Mouse (Mus musculus): ENCODE measurements around the gene Chrm5. TPM values are rescaled to one million over a fixed set of nuclear protein-coding genes. Genes with fewer than 3 reads are reported as not detected.
"Not testable (repeated sequence)": the region's sequence is repeated elsewhere in the genome, so short reads cannot be mapped to it uniquely, and the experiment has no call there.

The Chrm5 gene
- polyA plus RNA-seq, 1 experiment from 2014 or later, result not detected

DNA sequence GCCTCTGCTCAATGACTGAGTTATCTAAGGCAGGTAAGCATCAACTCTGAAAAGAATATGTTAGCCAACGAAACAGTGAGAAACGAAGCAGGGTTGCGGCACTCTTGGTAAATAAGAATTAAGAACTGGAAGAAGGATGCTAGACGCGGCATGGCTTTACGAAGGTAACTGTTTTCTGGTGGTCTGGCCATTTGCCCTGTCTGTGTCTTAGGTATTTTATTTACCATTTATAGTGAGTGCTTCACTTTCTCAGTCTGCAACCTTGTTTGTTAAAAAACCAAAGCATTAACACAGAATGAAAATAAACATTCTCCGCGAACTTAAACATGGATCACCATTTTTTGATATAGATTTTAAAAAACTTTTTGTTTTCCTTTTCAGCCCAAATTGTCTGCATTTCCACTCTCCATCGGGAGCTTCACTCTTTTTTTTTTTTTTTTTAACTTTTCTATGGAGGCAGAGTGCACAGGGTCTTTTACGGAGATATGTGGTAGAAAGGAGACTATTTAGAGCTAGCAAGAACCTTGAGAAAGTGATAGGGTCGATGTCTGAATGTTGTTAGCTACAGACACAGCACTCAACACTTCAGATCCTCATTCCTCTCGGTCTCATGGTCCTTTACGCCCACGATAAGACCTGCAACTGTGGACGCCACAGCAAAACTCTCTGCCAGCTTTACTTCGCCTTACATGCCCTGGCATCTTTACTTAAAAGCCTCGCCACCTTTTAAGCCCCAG, 26.3 kb downstream of the Chrm5 start:
- CTCF ChIA-PET, result interaction anchor here (1.0 to 2.1 kb wide), 4 partner anchors 9 to 75 kb away, joined by 3 to 10 read pairs (median 3); partner anchors contain the start of gene Katnbl1
- ATAC-seq, result peak; percentile 51
- in situ Hi-C loops (cut with MboI; ENCODE audit: low pct_unique_long_range_greater_than_20kb), result loop anchor here (5.0 kb wide), 1 partner anchor 82 kb away; no protein-coding TSS in a partner anchor
- H3K27me3 ChIP-seq, result no peaks in the 10 kb centered on the region
- DNase-seq (ENCODE audit: low read depth, low spot score), result no peak
- TF ChIP-seq CTCF (IDR thresholded peaks at IDR 0.05), result no peak
- POLR2A ChIA-PET, result interaction anchor here (0.6 to 1.1 kb wide), 2 partner anchors 24 to 27 kb away, joined by 3 read pairs; partner anchors contain the start of gene Chrm5

DNA sequence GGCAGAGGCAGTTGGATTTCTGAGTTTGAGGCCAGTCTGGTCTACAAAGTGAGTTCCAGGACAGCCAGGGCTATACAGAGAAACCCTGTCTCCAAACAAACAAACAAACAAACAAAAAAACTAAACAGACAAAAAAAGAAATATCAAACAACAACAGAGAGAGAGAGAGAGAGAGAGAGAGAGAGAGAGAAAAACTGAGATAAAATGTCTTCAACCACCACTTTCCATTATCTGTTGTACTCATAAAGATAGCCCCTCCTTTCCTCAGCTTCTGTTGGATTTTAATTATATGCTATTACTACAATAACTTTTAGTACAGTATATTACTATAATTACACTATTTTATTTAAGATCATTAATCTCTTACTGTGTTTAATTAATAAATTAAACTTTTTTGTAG, 28.1 kb downstream of the Chrm5 start:
- ChIA-PET CTCF (interaction anchor here (2.3 kb wide), 1 partner anchor 73 kb away, joined by 6 read pairs; the partner anchor contains the start of gene Katnbl1), POLR2A (interaction anchor here (1.0 kb wide), 1 partner anchor 52 kb away, joined by 3 read pairs; no protein-coding TSS in a partner anchor)
- in situ Hi-C loops (cut with MboI; ENCODE audit: low pct_unique_long_range_greater_than_20kb), result loop anchor here (5.0 kb wide), 1 partner anchor 80 kb away; no protein-coding TSS in a partner anchor

DNA sequence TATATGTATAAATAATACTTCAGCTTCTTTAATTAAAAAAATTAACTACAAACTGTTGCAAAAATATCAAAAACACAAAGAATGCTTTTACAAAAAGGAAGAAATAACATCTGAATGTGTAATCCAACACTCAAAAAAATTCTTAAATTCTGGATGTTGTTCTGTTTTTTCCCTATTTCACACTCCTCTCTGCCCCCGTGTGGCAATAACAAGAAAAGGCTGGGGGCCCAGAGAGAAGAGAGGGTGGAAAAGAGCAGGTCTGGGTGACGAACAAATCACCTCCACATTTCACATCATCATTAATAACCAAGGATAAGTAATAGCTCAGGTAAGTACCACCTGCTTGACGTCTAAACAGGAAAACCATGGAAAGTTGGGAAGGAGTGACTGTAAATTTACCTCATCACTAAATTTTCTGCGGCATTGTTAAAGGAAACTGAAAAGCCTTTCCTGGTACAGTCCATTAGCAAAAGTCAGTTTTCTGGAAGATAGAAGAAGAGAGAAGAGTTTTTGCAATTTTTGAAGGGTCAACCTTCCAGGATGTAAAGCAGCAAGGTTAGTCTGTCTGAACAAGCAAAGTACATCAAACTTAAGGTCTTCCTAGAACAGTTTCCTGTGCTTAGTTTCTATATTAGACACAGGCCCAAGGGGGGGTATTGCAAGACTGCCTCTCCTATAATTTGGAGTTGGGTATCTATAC, 30.8 kb downstream of the Chrm5 start:
- TF ChIP-seq CTCF (IDR thresholded peaks at IDR 0.05), result peak; percentile 83
- CTCF ChIA-PET, result interaction anchor here (1.1 to 5.0 kb wide), 5 partner anchors 9 to 85 kb away, joined by 3 to 49 read pairs (median 5); partner anchors contain the start of gene Katnbl1
- H3K27me3 ChIP-seq, result no peaks in the 10 kb centered on the region
- in situ Hi-C loops (cut with MboI; ENCODE audit: low pct_unique_long_range_greater_than_20kb), result loop anchor here (5.0 to 10.0 kb wide), 2 partner anchors 55 to 77 kb away; no protein-coding TSS in a partner anchor
- ATAC-seq (no peak), DNase-seq (ENCODE audit: low read depth, low spot score) (no peak)
- POLR2A ChIA-PET, result interaction anchor here (0.5 to 0.9 kb wide), 2 partner anchors 41 to 70 kb away, joined by 3 to 4 read pairs; no protein-coding TSS in a partner anchor

More for the DNA sequence above, 28.1 kb downstream of the Chrm5 start:
- not testable (repeated sequence) for ATAC-seq; H3K27me3 ChIP-seq; DNase-seq (ENCODE audit: low read depth, low spot score)

DNA sequence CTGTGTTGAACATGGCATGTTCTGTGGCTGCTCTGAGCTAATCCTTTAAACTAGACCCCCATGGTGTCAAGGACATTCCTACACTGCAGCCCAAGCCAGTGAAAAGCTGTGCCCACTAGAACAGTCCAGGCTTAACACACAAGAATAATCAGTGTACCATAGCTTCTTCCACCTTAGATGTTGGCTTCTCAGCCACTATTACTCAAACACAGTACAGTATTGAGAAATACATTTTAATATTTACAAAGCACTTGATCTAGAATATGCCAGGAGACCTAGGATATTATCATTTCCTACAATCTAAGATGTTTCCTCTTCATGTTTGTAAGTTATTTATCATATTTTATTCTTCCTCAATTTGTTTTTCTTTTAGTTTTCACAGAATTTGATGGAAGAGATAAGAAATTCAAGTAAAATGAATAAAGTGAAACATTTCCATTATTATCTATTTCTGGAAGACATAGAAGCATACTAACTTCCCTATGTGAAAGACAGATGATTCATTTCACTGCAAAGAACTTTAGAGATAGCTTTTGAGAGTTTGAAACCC, 32.0 kb downstream of the Chrm5 start:
- ATAC-seq, result no peak
- ChIA-PET POLR2A (interaction anchor here (0.6 kb wide), 1 partner anchor 15 kb away, joined by 3 read pairs; no protein-coding TSS in a partner anchor), CTCF (interaction anchor here (0.8 to 5.0 kb wide), 7 partner anchors 10 to 79 kb away, joined by 3 to 49 read pairs (median 4); partner anchors contain the start of gene Katnbl1)

DNA sequence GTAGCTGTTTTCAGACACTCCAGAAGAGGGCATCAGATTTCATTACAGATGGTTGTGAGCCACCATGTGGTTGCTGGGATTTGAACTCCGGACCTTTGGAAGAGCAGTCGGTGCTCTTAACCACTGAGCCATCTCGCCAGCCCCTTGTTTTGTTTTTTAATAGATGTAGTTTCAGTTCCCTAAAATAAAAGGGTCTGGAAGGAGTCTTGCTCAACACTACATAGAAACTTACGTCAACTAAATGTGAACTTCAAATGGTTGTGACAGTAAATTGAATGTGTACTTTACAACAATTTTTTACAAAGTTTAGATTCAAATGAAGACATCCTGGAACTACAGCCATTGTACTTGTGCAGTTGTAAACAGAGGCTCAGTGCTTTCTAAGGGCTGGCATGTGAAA, 32.5 kb downstream of the Chrm5 start:
- POLR2A ChIA-PET, result interaction anchor here (0.6 kb wide), 2 partner anchors 14 to 64 kb away, joined by 3 read pairs; no protein-coding TSS in a partner anchor

More for the DNA sequence above, 32.0 kb downstream of the Chrm5 start:
- no peak for DNase-seq (ENCODE audit: low read depth, low spot score)
- TF ChIP-seq CTCF (IDR thresholded peaks at IDR 0.05), result no peak
- H3K27me3 ChIP-seq, result no peaks in the 10 kb centered on the region
- in situ Hi-C loops (cut with MboI; ENCODE audit: low pct_unique_long_range_greater_than_20kb), result loop anchor here (10.0 kb wide), 1 partner anchor 54 kb away; no protein-coding TSS in a partner anchor

DNA sequence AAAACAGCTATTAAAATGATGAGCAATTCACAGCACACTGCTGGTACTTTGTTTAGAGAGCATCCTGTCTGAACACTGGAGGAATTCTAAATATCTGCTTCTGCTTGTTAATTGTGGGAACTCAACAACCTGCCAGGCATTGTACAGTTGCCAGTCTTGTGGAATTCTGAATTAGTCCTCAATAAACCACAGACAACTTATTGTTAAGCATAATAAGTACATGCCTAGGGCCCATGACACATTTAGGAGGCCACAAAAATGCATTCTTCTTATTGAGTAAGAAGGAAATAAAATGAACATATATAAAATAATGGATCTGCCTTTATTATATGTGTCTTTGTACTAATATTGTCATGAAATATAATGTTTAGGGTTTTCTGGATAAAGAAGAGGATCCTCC, 35.1 kb downstream of the Chrm5 start:
- peak; percentile 47 for DNase-seq (ENCODE audit: low read depth, low spot score)
- no peak for TF ChIP-seq CTCF (IDR thresholded peaks at IDR 0.05)

More for the DNA sequence above, 32.5 kb downstream of the Chrm5 start:
- H3K27me3 ChIP-seq; ATAC-seq; DNase-seq (ENCODE audit: low read depth, low spot score): not testable (repeated sequence)
- in situ Hi-C loops (cut with MboI; ENCODE audit: low pct_unique_long_range_greater_than_20kb), result loop anchor here (10.0 kb wide), 1 partner anchor 53 kb away; no protein-coding TSS in a partner anchor
- CTCF ChIA-PET, result interaction anchor here (1.0 to 5.0 kb wide), 3 partner anchors 12 to 69 kb away, joined by 3 to 49 read pairs (median 4); partner anchors contain the start of gene Katnbl1

DNA sequence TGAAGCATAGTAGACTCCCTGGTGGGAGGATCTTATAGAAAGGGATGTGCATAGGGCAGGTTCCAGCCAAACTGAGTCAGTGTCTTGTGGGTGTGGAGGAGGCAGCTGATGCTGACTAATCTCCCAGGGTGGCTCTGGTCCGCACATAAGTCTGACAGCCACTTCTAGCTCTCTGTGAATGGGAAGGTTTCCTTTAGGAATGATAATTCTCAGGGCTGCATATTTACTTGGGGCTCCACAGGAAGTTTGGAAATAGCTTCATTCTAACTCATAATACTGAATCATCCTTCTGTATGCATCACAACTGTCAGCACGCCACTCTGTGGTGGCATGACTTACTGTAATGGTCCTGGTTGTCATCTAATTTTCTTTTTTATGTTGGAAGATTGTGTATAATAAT, 37.1 kb downstream of the Chrm5 start:
- H3K27me3 ChIP-seq, result no peaks in the 10 kb centered on the region
- in situ Hi-C loops (cut with MboI; ENCODE audit: low pct_unique_long_range_greater_than_20kb), result loop anchor here (10.0 kb wide), 1 partner anchor 49 kb away; no protein-coding TSS in a partner anchor
- ChIA-PET POLR2A (no interaction called here), CTCF (interaction anchor here (0.9 to 2.0 kb wide), 7 partner anchors 8 to 192 kb away, joined by 3 to 13 read pairs (median 4); partner anchors contain the start of gene Katnbl1)
- TF ChIP-seq CTCF (IDR thresholded peaks at IDR 0.05), result no peak
- ATAC-seq, result peak; percentile 98
- peak; percentile 59 for DNase-seq (ENCODE audit: low read depth, low spot score)

More for the DNA sequence above, 35.1 kb downstream of the Chrm5 start:
- ATAC-seq, result peak; percentile 19
- CTCF ChIA-PET, result no interaction called here
- POLR2A ChIA-PET, result no interaction called here
- no peaks in the 10 kb centered on the region for H3K27me3 ChIP-seq
- in situ Hi-C loops (cut with MboI; ENCODE audit: low pct_unique_long_range_greater_than_20kb), result loop anchor here (10.0 kb wide), 1 partner anchor 51 kb away; no protein-coding TSS in a partner anchor

DNA sequence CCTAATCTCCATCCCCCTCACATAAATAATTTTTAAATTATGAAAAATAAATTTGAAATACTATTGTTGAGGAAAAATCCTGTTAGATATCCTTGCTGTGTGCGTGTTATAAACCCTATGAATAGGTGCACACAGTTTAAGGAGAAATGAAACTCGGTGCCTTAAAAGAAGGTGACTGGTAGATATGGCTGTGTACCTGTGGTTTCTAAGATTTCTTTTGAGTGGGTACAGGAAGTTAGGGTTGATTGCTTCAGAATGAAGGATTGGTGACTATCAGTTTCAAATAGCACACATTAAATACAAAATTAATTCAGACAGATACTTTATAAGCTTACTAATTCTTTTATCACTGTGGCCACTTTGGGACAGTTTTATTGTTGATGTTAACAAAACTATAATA, 43.0 kb downstream of the Chrm5 start:
- ATAC-seq (no peak), DNase-seq (ENCODE audit: low read depth, low spot score) (no peak)
- ChIA-PET POLR2A (no interaction called here), CTCF (interaction anchor here (2.2 to 2.3 kb wide), 2 partner anchors 14 to 58 kb away, joined by 7 read pairs; partner anchors contain the start of gene Katnbl1)
- TF ChIP-seq CTCF (IDR thresholded peaks at IDR 0.05), result no peak
- H3K27me3 ChIP-seq, result no peaks in the 10 kb centered on the region
- in situ Hi-C loops (cut with MboI; ENCODE audit: low pct_unique_long_range_greater_than_20kb), result no loop called here

DNA sequence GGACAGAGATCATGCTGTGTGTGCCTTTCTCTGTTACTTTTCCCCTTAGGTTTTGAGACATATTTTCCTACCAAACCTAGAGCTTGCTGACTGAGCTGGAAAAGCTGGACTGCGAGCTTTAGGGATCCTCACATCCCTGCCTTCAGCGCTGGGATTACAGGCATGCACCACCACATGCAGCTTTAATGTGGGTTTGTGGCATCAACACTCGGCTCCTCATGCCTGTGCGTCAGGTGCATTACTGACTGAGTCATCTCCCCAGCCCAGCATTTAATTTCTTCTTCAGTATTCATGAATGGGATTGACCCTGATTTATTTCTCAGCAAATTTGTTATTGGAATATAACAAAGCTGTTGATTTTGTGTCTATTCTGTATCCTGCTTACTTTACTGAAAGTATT, 44.3 kb downstream of the Chrm5 start:
- in situ Hi-C loops (cut with MboI; ENCODE audit: low pct_unique_long_range_greater_than_20kb), result no loop called here
- ATAC-seq (no peak), DNase-seq (ENCODE audit: low read depth, low spot score) (no peak)
- no peak for TF ChIP-seq CTCF (IDR thresholded peaks at IDR 0.05)
- CTCF ChIA-PET, result interaction anchor here (0.7 to 2.3 kb wide), 3 partner anchors 12 to 57 kb away, joined by 3 to 7 read pairs (median 7); partner anchors contain the start of gene Katnbl1
- POLR2A ChIA-PET, result no interaction called here
- H3K27me3 ChIP-seq, result no peaks in the 10 kb centered on the region

Measured in Patski (cell line).